Mouse (Mus musculus) hindbrain, embryonic 11.5 days (tissue): ENCODE data around the gene Acox2. TPM values are rescaled to one million over a fixed set of nuclear protein-coding genes. Genes with fewer than 3 reads are reported as not detected.
"Not testable (repeated sequence)": the region's sequence is repeated elsewhere in the genome, so short reads cannot be mapped to it uniquely, and the experiment has no call there.

ENCODE experiments used
- ATAC-seq: fragments of 200-750 bp; cut with Nextera tagmentation; 2 replicates; pipeline ENCODE4 v1.8.0; 2017; ENCODE audit warnings: mild to moderate bottlenecking, moderate TSS enrichment, moderate library complexity; ENCODE audit not compliant: low FRiP score
- DNase-seq: peaks from one replicate; pipeline ENCODE4 v3.0.0-alpha.2; 2015; ENCODE audit warnings: low spot score
- H3K27ac ChIP-seq: fragments of 300-500 bp; sonication (generic); 2 replicates; pipeline ENCODE4 v1.5.1; 2014; ENCODE audit warnings: mild to moderate bottlenecking, low read depth, low read length
- H3K27me3 ChIP-seq: fragments of 300-500 bp; sonication (generic); 2 replicates; pipeline ENCODE4 v1.6.1; 2014; ENCODE audit warnings: mild to moderate bottlenecking, low read length, moderate library complexity, mixed read lengths; ENCODE audit not compliant: control insufficient read depth, insufficient read depth
- H3K36me3 ChIP-seq: fragments of 300-500 bp; sonication (generic); 2 replicates; pipeline ENCODE4 v1.6.1; 2014; ENCODE audit warnings: mild to moderate bottlenecking, low read length, moderate library complexity, mixed read lengths; ENCODE audit not compliant: control insufficient read depth, insufficient read depth
- H3K4me1 ChIP-seq: fragments of 300-500 bp; sonication (generic); replicated peaks from 2 replicates; pipeline ENCODE4 v1.6.1; 2014; ENCODE audit warnings: low read length, mixed read lengths; ENCODE audit not compliant: control insufficient read depth, insufficient read depth
- H3K4me2 ChIP-seq: fragments of 300-500 bp; sonication (generic); replicated peaks from 2 replicates; pipeline ENCODE4 v1.6.1; 2014; ENCODE audit warnings: mild to moderate bottlenecking, low read depth, low read length
- H3K4me3 ChIP-seq: fragments of 300-500 bp; sonication (generic); 2 replicates; pipeline ENCODE4 v1.5.1; 2014; ENCODE audit warnings: low read depth, low read length
- H3K9ac ChIP-seq: fragments of 300-500 bp; sonication (generic); 2 replicates; pipeline ENCODE4 v1.6.1; 2014; ENCODE audit warnings: low read depth, low read length
- H3K9me3 ChIP-seq: fragments of 300-500 bp; sonication (generic); 2 replicates; pipeline ENCODE4 v1.6.1; 2016; ENCODE audit warnings: low read length; ENCODE audit not compliant: control insufficient read depth
- WGBS: fragments of 180-500 bp; shearing (Covaris S2); extraction: QIAGEN DNeasy Blood & Tissue Kit; methylation state at CpG from one replicate; pipeline ENCODE4 v1.1.7; 2014; 5-methylcytosine and 5-hydroxymethylcytosine counted together
- polyA plus RNA-seq: library from polyadenylated mRNA; unstranded; fragments of >200 nt; fragmentation: Nextera tagmentation; extraction: Ambion mirVana; gene quantifications from 2 replicates; pipeline ENCODE4 v1.2.1, GENCODE M21; 2014

Gene Acox2
- polyA plus RNA-seq, 1 experiment from 2014 or later = 0.29 TPM

DNA sequence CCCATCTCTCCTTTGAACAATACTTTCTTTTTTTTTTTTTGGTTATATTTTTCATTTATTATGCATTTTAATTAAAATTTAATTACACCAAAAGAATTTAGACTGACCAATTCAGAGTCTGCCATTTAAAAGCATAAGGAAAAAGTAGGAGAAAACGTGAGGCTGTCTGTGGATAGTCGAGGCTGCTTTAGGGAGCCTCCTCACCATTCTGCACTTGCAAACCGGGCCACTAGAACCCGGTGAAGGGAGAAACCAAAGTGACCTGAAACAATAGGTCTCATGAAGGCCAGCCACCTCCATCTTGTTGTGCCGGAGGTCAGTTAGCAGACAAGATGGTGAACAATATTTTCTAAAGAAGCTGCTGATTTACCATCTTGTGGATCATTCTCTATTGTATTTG lies 27.4 kb upstream of the Acox2 start:
- ATAC-seq = peak; percentile 60; the same call in 1 of the 2 replicates
- not testable (repeated sequence) for H3K9me3 ChIP-seq, H3K4me3 ChIP-seq, DNase-seq, H3K4me1 ChIP-seq, H3K27ac ChIP-seq, H3K9ac ChIP-seq, H3K27me3 ChIP-seq, H3K36me3 ChIP-seq, H3K4me2 ChIP-seq
- 81% methylated on average over 5 of the region's 5 CpGs for WGBS

DNA sequence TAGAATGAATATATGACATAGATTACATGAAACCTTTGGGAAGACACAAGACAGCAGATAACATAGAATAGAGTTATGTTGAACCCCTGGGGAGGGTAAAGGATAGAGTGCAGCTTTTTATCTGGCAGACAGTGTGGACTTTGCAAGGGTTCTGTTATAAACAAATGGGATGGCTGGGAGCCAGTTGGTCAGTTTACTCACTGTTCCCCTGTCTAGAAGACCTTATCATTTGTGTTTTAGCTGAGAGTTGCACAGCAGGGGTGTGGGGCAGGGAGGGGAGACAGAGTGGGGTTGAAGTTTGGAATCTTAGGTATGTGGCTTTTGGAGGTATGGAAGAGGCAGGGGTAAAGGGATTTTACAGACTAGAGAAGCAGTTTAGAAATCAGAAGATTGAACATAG lies 24.6 kb upstream of the Acox2 start:
- H3K27me3 ChIP-seq = no peaks in the 10 kb centered on the region
- DNase-seq = no peak
- no peak overlapping the region for H3K9ac ChIP-seq
- no peak for ATAC-seq
- H3K4me2 ChIP-seq = no peak overlapping the region
- no peak overlapping the region for H3K27ac ChIP-seq
- H3K4me3 ChIP-seq = no peak overlapping the region
- no peaks in the 10 kb centered on the region for H3K9me3 ChIP-seq
- H3K36me3 ChIP-seq = no peaks in the 10 kb centered on the region
- no peaks in the 10 kb centered on the region for H3K4me1 ChIP-seq

DNA sequence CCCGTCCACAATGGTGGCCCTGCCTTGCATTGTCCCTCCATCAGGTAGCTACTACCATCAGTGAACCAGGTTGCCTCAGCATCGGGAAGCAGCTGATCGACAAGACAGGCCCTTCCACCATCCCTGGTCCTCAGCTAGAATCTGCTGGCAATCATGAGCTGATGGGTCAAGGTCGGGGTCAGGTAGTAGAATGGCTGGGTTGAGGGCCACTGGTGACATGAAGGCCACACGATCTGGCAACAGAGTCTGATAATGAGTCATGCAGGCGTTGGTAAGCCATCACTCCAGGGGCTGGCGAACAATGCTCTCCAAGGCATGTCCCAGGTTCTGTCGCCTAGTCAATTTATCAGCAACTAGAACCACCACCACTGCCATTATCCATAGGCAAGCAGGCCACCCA lies 12.1 kb upstream of the Acox2 start:
- not testable (repeated sequence) for H3K9me3 ChIP-seq, ATAC-seq, H3K4me3 ChIP-seq, H3K4me1 ChIP-seq, H3K27me3 ChIP-seq, DNase-seq, H3K4me2 ChIP-seq, H3K27ac ChIP-seq, H3K36me3 ChIP-seq, H3K9ac ChIP-seq
- 90% methylated on average over 8 of the region's 8 CpGs for WGBS

DNA sequence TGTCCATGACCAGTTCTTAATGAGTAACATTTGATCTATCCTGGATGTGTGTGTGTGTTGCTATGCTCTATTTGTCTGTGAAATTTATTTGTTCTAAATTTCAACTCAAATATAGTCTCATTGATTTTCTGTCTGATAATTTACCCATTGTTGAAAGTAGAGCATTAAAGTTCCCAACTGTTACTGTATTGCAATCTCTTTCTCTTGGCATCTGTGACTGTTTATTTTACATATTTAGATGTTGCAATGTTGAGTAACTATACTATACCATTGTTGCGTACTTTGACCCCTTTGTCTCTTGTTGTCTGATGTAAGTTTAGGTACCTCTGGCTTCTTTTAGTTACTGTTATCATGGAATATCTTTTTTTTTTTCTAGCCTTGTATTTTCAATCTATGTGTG lies 5.2 kb upstream of the Acox2 start:
- Histone ChIP-seq H3K4me2 (no peak overlapping the region), H3K4me3 (no peak overlapping the region), H3K27me3 (no peaks in the 10 kb centered on the region), H3K27ac (no peak overlapping the region), H3K9me3 (no peaks in the 10 kb centered on the region), H3K4me1 (no peaks in the 10 kb centered on the region), H3K36me3 (no peaks in the 10 kb centered on the region), H3K9ac (no peak overlapping the region)
- ATAC-seq = no peak
- no peak for DNase-seq
- 100% methylated on average over 1 of the region's 1 CpGs for WGBS

DNA sequence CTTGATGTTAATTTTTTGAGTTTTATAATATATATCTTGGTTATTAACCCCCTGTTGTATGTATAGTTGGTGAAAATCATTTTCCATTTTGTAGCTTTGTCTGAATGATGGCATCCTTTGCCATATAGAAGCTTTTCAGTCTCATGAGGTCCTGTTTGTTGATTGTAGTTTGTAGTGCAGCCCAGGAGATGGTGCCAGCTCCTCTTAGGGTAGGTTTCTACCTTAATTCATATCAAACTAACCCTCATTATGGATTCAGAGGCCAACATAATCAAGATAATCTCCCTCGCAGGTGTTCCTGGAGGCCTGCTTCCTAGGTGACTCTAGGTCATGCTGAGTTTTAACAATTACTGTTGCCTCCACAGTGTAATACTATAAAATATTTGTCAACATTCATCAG lies 3.1 kb upstream of the Acox2 start:
- H3K36me3 ChIP-seq = no peaks in the 10 kb centered on the region
- no peak overlapping the region for H3K9ac ChIP-seq
- H3K4me2 ChIP-seq = no peak overlapping the region
- no peaks in the 10 kb centered on the region for H3K27me3 ChIP-seq
- 62% methylated on average over 1 of the region's 1 CpGs for WGBS
- H3K27ac ChIP-seq = no peak overlapping the region
- no peaks in the 10 kb centered on the region for H3K9me3 ChIP-seq
- H3K4me1 ChIP-seq = no peaks in the 10 kb centered on the region
- no peak overlapping the region for H3K4me3 ChIP-seq
- ATAC-seq = no peak
- DNase-seq = no peak

DNA sequence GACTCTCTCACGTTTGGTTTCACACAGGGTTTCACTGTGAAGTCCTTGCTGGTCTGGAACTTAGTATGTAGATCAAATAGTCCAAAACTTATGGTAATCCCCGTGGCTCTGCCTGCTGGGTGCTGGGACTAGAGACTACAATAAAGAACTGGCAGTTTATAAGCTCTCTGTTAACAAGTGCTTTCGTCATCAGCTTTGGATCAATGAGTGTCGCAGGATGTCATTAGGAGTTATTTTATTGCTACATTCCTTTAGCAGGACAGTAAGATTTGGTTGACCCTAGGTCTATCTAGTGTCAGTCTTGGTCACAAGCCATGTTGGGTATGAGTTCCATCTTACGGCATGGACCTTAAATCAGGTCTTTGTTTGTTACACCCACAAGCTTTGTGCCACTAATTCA lies 1.1 kb upstream of the Acox2 start:
- H3K4me2 ChIP-seq = no peak overlapping the region
- no peaks in the 10 kb centered on the region for H3K4me1 ChIP-seq
- WGBS = 83% methylated on average over 5 of the region's 5 CpGs
- no peaks in the 10 kb centered on the region for H3K27me3 ChIP-seq
- H3K9ac ChIP-seq = no peak overlapping the region
- ATAC-seq = no peak
- no peaks in the 10 kb centered on the region for H3K9me3 ChIP-seq
- no peak overlapping the region for H3K4me3 ChIP-seq
- H3K27ac ChIP-seq = no peak overlapping the region
- no peaks in the 10 kb centered on the region for H3K36me3 ChIP-seq
- no peak for DNase-seq

DNA sequence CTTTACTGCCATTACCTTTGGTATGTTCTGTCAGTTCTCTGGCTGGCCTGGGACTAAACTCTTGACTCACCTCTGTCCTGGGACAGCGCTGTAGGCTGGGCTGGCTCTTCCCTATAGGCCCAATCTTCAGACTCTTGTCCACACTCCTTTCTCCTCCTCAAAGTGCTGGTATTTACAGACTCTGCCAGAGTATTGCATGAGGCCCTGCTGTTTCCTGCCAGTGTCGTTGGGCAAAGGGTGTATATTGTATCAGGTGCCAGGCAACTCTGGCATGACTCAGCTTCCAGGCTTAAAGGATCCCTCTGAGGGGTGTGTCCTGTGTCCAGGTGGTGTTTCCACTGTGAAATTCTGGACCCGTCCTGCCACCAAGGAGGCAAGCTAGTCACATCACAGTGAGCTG lies 401 bp downstream of the Acox2 start:
- DNase-seq (no peak), ATAC-seq (no peak)
- H3K27ac ChIP-seq = no peak overlapping the region
- no peak overlapping the region for H3K9ac ChIP-seq
- no peaks in the 10 kb centered on the region for H3K36me3 ChIP-seq
- H3K9me3 ChIP-seq = no peaks in the 10 kb centered on the region
- WGBS = 82% methylated on average over 3 of the region's 3 CpGs
- no peaks in the 10 kb centered on the region for H3K27me3 ChIP-seq
- no peak overlapping the region for H3K4me2 ChIP-seq
- H3K4me1 ChIP-seq = no peaks in the 10 kb centered on the region
- H3K4me3 ChIP-seq = no peak overlapping the region

DNA sequence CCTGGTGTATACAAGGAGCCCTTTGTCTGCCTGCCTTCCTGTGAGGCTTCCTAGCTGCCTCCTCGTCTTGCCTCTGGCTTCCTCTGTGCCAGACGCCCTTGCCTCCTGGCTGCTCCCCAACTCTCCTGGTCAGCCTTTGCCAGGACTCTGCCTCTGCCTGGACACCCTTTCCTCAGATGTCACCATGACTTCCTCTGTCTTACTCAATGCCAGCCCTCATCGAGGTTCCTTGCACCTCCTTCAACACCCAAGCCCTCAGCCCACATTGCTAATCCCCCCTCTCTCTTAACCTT lies 872 bp downstream of the Acox2 start:
- no peaks in the 10 kb centered on the region for H3K36me3 ChIP-seq
- no peak for ATAC-seq
- no peaks in the 10 kb centered on the region for H3K4me1 ChIP-seq
- H3K4me2 ChIP-seq = no peak overlapping the region
- no peak overlapping the region for H3K9ac ChIP-seq
- H3K4me3 ChIP-seq = no peak overlapping the region
- no peaks in the 10 kb centered on the region for H3K27me3 ChIP-seq
- no peak overlapping the region for H3K27ac ChIP-seq
- 34% methylated on average over 3 of the region's 3 CpGs for WGBS
- no peaks in the 10 kb centered on the region for H3K9me3 ChIP-seq
- peak; percentile 2 for DNase-seq

DNA sequence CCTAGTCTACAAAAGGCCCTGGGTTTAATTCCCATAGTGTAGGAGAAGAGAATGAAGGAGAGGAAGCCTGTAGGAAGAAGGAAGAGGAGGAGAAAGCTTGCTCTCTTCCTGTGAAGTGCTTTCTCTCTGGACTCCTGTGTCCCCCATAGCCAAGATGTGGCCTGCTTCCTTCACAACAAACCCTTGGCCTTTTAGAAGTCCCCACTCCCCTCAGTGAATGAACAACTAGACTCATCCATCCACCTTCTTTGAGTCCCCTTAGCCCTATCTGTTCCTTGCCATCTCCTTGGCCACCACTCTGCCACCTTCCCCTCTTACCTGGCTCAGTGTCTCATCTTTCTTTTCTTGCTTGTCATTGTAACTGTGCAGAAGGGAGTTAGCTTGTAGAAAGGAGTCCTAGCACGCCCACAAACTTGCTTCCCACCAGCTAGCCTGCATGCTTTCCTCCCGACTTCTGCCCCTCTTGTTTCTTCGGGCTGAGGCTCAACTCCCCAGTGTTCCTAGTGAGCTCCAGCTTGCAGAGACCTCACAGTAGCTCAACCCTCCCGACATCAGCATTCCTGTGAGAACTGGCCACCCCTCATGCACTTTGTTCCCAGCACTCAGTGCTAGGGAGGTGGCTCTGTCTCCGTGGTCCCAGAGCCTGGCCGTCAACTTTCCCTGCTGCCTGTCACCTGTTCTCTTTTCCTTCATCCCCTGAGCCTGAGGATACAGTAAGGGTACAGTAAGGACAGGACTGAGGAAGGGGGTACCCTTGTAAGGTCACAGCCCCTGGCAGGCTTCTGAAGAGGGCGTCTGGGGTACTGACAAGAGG lies 1.4 kb downstream of the Acox2 start:
- no peaks in the 10 kb centered on the region for H3K4me1 ChIP-seq
- H3K9me3 ChIP-seq = no peaks in the 10 kb centered on the region
- no peak overlapping the region for H3K4me3 ChIP-seq
- H3K27me3 ChIP-seq = no peaks in the 10 kb centered on the region
- 50% methylated on average over 7 of the region's 7 CpGs for WGBS
- DNase-seq (no peak), ATAC-seq (no peak)
- no peak overlapping the region for H3K27ac ChIP-seq
- H3K36me3 ChIP-seq = no peaks in the 10 kb centered on the region
- H3K9ac ChIP-seq = no peak overlapping the region
- no peak overlapping the region for H3K4me2 ChIP-seq
